Mouse (Mus musculus): ENCODE results near the gene Aurka.

- TF ChIP-seq POLR2A (IDR thresholded peaks at IDR 0.05; ENCODE audit: low read depth, low read length) (no peak), CTCF (IDR thresholded peaks at IDR 0.05; ENCODE audit: extremely low read depth, insufficient read length, insufficient replicate concordance, low read depth, low read length) (no peak)
These were observed 26.6 kb downstream of the Aurka start for GRCm38 (mm10) chr2:172343751-172344150.
